Mouse (Mus musculus) fat pad, adult 2 months (tissue): ENCODE data around the gene Nsun7.
A peak's percentile ranks its signal among the peaks of the same experiment; 100 is the strongest.

Source experiments
- DNase-seq: peaks from one replicate; pipeline ENCODE4 v3.0.0-alpha.2; 2011; ENCODE audit warnings: low read depth, low spot score; ENCODE audit errors: extremely low read depth

Nsun7 gene

DNA sequence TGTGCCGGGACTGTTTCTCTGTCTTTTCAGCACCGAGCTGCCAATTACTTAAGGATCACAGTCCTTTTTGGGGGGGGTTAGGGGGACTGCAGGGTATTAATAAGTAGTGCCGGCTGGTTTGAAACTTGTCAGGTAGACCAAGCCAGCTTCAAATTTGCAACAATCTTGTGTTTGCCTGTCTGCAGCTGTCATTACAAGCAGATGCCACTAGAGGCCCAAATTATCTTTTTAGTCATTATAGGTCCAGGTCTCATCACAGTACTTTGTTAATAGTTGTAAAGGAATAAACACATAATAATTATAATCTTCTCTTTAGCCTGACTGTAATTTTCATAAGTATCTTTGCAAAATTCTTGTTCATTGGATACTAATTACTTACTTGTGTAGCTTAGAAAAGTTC is 14.7 kb downstream of the Nsun7 start:
- DNase-seq, result no peak

GRCm38 (mm10) chr5:66279650-66280049 is 20.0 kb downstream of the Nsun7 start:
- DNase-seq, result no peak

DNA sequence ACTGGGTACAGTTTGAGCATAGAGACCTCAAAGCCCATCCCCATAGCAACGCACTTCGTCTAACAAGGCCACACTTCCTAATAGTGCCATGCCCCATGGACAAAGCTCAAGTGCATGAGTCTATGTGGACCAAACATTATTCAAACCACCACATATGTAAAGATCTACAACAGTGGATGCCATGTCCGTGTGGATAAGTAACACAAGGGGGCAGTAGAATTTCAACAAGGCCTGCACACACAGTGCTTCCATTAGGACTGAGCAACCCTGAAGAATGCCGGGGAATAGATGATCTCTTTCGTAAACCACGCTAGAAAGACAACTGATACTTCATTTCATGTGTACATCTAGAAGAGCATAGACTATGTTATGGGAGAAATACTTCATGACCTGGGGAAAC is 21.0 kb downstream of the Nsun7 start:
- no peak for DNase-seq

GRCm38 (mm10) chr5:66294106-66294625 is 34.5 kb downstream of the Nsun7 start:
- DNase-seq, result no peak

DNA sequence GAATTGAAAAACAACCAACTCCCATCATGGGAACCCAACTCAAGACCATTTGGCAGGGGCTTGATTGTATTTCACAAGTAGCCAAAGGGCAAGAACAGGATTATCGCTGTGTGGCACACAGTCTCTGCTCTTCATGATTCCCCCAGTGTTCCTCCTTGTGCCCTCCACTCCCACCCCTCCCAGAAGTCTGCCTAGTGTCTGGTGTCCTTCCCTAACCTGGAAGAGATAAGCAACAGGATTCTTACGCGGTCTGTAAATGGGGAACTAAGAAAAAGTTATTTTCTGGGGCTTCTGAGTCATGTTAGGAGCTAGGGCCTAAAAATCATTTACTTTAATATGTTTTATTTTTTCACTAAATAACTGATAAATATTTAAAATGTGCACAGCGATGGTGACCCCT is 35.3 kb downstream of the Nsun7 start:
- DNase-seq, result peak; percentile 11

DNA sequence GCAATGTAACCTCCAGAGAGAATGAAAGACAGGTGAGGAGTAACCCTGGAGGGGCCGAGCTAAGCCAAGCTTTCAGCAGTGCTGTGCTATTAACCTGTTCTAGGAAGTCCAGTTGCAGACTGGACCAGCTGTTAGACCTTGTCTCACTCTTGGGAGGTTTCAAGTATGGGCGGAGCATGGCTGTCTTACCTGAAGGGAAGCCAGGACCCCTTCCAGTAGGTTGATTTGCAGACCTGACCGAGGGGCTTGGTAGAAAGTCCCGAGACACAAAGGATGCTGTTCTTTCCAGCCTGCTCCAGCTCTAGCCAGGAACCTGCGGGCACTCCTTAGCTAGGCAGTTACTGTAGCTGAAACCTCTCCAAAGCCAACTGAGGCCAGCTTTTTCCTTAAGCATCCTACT is 36.4 kb downstream of the Nsun7 start:
- no peak for DNase-seq

DNA sequence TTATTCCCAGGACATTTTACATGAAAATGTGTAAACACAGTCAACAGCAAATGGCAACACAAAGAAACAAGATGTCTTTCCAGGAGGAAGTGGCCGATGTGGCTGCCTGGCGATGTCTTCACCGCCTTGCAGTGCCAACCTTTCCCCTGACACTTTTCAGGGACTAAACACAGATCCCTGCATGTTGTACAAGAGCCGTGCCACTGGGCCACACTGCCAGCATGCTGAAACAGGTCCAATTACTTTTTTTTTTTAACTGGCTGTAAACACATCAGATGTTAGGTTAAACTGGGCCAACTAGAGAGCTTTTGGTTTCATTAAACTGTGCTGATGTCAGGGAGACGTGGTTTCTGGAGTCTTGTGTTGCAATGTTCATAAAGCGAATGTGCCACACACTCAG is 39.2 kb downstream of the Nsun7 start:
- DNase-seq, result no peak

DNA sequence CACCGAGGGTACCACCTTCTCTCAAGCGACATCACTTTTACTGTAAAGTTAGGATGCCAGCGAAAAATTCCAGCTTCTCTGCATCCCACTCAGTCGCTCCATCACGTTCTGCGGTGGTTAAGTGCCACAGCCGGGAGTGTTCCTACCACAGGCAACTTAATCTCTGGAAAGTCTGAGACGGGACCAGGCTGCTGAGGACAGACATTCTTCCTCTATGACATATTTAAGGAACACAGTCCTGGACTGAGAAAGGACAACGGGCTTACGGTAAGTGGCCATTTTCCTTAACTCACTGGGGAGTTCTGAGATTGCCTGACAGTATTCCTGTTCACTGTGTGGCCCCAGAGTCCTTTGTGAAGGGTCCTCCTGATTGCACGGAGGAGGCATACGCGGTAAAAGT is 40.9 kb downstream of the Nsun7 start:
- DNase-seq, result no peak

DNA sequence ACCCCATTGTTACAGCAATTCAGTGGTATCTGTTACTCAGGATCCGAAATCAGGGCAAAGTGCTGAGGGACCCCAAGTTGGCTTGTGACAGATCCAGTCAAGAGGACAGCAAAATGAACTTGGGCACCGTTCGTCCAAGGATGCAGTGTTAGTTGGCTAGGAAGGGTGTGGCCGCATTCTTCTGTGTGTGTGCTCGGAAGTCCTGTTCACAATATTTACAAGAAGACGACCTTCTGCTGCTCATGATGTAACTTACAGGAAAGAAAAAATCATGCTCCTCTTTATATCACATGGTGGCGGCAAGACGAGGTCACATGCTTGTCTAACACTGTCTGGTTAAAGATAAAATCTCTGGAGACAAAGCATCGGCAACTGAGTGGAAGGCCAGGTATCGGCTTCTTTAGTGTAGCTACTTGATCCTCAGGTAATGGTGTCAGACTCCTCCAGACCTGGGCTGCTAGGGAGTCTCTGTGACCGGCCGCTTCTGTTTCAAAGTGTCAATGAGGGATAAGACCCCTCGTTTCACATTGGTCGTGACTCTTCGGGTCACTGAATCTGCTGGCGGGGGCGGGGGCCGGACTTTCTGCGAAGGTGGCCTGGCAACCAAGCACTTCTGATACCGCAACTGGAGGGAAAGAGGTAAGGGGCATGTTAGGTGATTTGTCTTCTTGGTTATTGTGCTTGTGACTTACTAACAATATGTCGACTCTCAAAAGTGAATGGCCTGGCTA is 42.6 kb downstream of the Nsun7 start:
- DNase-seq, result no peak

DNA sequence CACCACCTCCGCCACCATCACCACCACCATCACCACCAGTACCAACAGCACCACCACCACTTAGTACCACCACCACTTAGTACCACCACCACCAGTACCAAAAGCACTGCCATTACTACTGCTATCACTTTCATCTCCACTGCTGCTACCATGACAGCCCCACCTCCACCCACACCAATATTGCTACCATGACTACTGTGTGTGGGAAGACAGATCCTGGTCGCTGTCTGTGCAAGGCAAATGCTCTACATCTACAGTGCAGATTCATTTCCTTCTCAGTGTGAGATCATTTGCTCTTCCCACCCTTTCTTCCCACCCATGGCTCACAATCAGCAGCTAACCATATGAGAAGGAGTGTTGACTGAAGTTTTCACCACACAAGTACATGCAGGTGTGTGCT is 43.2 kb downstream of the Nsun7 start:
- no peak for DNase-seq

DNA sequence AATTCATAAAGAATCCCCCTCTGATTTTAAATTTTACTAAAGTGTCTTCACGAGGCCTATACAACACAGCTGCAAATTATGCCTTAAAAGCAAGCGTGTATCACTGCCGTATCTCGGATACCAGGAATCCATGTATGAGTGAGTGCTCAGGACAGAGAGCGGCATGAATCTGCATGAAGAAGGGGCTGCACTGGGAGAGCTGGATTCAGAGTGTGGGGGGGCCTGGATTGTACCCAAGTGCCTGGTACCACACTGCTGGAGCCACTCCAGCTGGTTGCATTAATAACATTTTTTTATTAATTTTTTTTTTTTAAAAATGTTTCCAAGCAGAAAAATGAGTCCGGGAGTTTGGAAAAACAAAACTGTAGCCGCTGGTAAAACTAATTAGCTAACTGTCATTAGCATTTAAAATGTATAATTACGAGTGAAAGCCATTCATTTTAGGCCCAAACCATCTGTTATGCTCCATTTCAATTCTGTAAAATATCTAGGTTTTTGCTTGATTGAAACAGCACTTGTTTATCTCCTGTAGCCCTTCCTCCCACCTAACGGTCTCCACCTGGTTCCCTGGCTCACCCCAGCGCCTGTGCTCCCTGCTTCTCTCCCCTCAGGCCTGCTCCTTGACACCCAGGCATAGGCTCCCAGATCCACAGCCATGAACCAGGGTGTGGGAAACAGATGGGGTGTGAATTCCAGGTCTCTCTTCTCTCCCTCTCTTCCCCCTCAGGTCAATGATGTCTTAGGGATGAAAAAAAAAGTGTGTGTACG is 44.8 kb downstream of the Nsun7 start:
- DNase-seq, result no peak

GRCm38 (mm10) chr5:66305511-66305910 is 45.8 kb downstream of the Nsun7 start:
- no peak for DNase-seq

DNA sequence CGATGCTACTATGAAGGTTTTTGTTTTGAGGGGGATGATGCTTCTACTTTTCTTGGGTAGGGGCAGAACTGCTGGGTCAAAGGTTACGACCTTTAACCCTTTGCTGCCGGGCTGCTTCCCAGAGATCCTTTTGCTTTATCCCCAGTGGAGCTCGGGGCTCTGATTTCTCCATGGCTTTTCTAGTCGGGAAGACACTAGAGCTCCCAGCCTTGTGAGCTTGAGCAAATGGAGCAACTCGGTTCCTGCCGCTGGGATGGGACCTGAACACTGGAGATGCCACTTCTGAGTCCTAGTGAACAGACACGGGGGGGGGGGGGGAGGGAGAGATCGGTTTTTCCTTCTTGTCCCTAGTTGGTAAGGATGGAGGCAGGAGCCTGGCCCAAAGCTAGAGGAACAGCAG is 50.6 kb downstream of the Nsun7 start:
- DNase-seq, result no peak

DNA sequence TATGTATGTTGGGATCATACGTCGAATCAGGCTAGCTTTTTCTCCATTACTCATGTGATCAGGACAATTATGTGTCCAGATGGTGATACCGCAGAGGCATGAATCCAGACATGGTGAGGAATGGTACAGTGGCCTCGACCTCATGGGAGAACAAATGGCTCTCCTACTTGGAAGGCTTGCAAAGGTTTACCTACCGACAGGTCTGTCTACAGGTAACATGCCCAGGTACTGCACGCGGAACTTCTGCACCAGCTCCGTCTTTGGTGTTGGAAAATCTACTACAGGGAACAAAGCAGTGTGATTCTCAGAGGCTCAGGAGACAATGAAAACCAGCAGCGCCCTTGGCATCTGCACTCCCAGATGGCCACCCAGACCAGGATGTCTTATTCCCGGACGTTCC is 51.1 kb downstream of the Nsun7 start:
- DNase-seq, result no peak

DNA sequence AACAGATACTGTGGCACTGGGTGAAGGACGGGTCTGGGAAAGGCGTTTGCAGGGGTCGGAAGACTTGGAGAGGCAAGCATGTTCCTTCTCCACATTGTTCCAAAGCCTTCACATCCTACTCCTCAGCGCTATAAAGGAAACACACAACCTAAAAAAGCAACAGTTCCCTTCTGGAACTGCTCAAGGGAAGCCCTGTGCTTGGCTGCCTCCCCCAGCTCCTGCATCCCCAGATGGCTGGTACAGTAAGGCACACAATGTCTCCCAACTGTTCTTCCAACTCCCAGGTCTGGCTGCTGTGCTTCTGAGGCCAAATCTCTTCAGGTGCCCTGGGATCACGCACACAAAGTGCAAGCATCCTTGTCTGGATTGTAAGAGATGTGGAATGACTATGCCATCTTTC is 56.1 kb downstream of the Nsun7 start:
- no peak for DNase-seq

DNA sequence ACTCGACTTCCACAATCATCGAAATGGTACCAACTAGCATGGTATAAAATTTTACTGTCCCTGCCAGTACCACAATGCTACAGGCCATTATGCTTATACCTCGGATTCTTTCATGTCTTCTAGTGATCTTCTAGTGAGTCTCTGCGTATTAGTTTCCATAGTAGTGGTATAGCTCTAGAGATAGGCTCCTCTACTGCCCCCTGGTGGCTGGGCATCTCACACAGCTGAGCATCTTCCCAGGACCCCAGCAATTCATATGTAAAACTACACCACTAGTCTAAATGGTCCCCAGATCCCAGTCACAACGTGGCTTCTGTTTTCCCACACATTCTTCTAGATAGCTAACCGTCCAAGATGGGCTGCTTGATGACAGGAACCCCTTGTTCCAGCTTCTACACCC is 59.6 kb downstream of the Nsun7 start:
- no peak for DNase-seq

GRCm38 (mm10) chr5:66319827-66320404 is 60.2 kb downstream of the Nsun7 start:
- no peak for DNase-seq

DNA sequence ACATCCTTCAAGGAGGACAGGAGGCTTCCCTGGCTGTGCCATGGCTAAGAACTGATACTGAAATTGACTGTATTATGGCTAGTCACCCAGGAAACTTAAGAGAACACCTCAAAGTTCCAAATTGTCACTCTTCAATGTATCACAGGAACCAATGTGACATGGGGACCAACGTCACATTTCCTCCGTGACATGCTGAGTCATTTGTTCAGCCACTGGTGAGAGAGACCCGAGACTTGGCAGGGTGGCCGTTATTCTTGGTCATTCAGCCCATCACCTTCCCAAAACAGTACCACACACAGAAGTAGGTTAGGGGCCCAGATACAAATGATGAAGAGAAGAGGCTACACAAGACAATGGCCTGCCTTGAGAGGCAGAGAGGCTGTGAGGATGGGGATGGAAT is 63.4 kb downstream of the Nsun7 start:
- no peak for DNase-seq

GRCm38 (mm10) chr5:66323603-66324002 is 63.9 kb downstream of the Nsun7 start:
- DNase-seq, result no peak

GRCm38 (mm10) chr5:66326395-66326794 is 66.7 kb downstream of the Nsun7 start:
- DNase-seq, result no peak

DNA sequence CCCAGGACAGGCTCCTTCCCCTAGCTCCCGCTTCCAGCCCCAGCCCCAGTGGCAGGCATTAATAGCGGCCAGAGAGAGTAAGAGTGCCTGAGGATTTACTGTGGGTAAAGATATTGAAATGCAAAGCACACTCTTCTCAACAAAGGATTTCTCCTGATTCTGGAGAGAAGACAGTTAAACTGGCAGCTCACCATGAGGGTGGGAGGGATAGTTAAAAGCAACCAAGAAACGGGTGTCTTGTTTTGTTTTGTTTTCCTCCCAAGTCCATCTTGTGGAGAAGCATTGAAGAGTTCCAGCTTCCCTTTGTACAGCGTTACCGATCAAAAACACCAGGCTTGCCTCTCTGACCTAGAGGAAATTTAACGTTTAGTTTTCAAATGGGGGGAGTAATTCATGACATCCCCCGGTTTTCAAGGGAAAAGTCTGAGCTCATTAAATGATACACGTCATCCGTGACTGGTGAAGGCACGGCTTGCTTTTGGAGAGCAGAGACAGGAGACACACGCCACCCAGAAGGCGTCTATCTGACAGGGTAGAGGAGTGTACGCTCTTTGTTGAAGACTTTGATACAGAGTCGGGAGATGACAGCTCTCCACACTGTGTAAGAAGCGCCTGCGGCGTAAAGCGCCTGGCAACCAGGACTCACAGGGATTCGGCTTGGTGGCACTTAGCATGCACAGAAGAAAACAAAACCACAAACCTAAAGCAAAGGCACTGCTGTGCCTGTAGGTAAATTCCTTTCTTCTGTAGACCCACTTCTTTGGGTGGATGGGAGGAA is 68.4 kb downstream of the Nsun7 start:
- no peak for DNase-seq
